Mouse (Mus musculus) gastrocnemius, postnatal 36 days (tissue): ENCODE measurements around the gene Tmub2. TPM values are rescaled to one million over a fixed set of nuclear protein-coding genes. Genes with fewer than 3 reads are reported as not detected.
A peak's percentile ranks its signal among the peaks of the same experiment; 100 is the strongest.

Source experiments
- DNase-seq, 2 experiments: peaks; one replicate each; pipeline ENCODE4 v3.0.0; 2022
- intact Hi-C: fragments of 180-260 bp; cut with DNase I; formaldehyde crosslinking; loops from one replicate; pipeline ENCODE4 v1.15.1; 2025
- long read RNA-seq, 2 experiments: library from polyadenylated mRNA; stranded (forward); transcript quantifications; one replicate each; pipeline ENCODE4 v2.0.0; 2021
- total RNA-seq, 2 experiments: library from RNA; stranded (reverse); gene quantifications; 2 replicates each; pipeline ENCODE4 v1.2.3; 2021

The Tmub2 gene
- 10 to 100 TPM; 12.7 to 13.5 TPM for total RNA-seq
- long read RNA-seq, experiment 1, transcript Tmub2-201 (4 exons, 1,939 nt) = major isoform, 5 of 14 reads
- long read RNA-seq, experiment 1, partial matches to known transcripts = 7 of 14 reads
- long read RNA-seq, experiment 1, other reads (novel, unspliced or antisense) = 0 of 14 reads
- long read RNA-seq, experiment 2, transcript Tmub2-201 (4 exons, 1,939 nt) = major isoform, 15 of 24 reads
- long read RNA-seq, experiment 2, partial matches to known transcripts = 8 of 24 reads
- long read RNA-seq, experiment 2, other reads (novel, unspliced or antisense) = 0 of 24 reads

- intact Hi-C loops = no loop called here
These were observed at the start of gene Tmub2 for GRCm38 (mm10) chr11:102284501-102285094. Gene Tmub2 (plus strand): TSS chr11:102284931.

GRCm38 (mm10) chr11:102236022-102236421 is 48.7 kb upstream of the Tmub2 start:
- no peak for DNase-seq
- intact Hi-C loops = no loop called here

More at GRCm38 (mm10) chr11:102284501-102285094, at the start of gene Tmub2:
- peak; percentile 90 for DNase-seq

GRCm38 (mm10) chr11:102240636-102241035 is 44.1 kb upstream of the Tmub2 start:
- DNase-seq = no peak
- intact Hi-C loops = no loop called here

- intact Hi-C loops = no loop called here
These were observed 43.5 kb upstream of the Tmub2 start for GRCm38 (mm10) chr11:102241246-102241645.

GRCm38 (mm10) chr11:102241874-102242273 is 42.9 kb upstream of the Tmub2 start:
- intact Hi-C loops = no loop called here
- no peak for DNase-seq

More at GRCm38 (mm10) chr11:102241246-102241645, 43.5 kb upstream of the Tmub2 start:
- no peak for DNase-seq

- peak in 1 of 2 experiments; percentile 36 for DNase-seq
- intact Hi-C loops = no loop called here
These were observed 39.7 kb upstream of the Tmub2 start for GRCm38 (mm10) chr11:102244926-102245449.

GRCm38 (mm10) chr11:102245581-102246272 is 39.0 kb upstream of the Tmub2 start:
- no peak for DNase-seq
- intact Hi-C loops = no loop called here

GRCm38 (mm10) chr11:102246273-102246635 is 38.5 kb upstream of the Tmub2 start:
- DNase-seq = no peak
- intact Hi-C loops = no loop called here

- intact Hi-C loops = no loop called here
- DNase-seq = no peak
These were observed 37.9 kb upstream of the Tmub2 start for GRCm38 (mm10) chr11:102246871-102247270.

GRCm38 (mm10) chr11:102248630-102249230 is 36.0 kb upstream of the Tmub2 start, which contains the start of gene BC030867:
Gene BC030867 (plus strand): TSS chr11:102248882.
- intact Hi-C loops = loop anchor here (2.0 kb wide), 2 partner anchors 18 to 60 kb away; partner anchors contain the start of genes G6pc3 and Hdac5
- DNase-seq = peak; percentile 87 to 91

GRCm38 (mm10) chr11:102249351-102250090 is 35.2 kb upstream of the Tmub2 start:
- intact Hi-C loops = loop anchor here (2.0 kb wide), 2 partner anchors 19 to 61 kb away; partner anchors contain the start of genes G6pc3 and Hdac5
- DNase-seq = no peak

GRCm38 (mm10) chr11:102257514-102257913 is 27.2 kb upstream of the Tmub2 start:
- intact Hi-C loops = no loop called here
- DNase-seq = no peak

GRCm38 (mm10) chr11:102258095-102258494 is 26.6 kb upstream of the Tmub2 start:
- no peak for DNase-seq
- intact Hi-C loops = no loop called here

- intact Hi-C loops = no loop called here
These were observed 26.2 kb upstream of the Tmub2 start for GRCm38 (mm10) chr11:102258521-102258920.

GRCm38 (mm10) chr11:102263211-102263610 is 21.5 kb upstream of the Tmub2 start:
- intact Hi-C loops = no loop called here
- no peak for DNase-seq

More at GRCm38 (mm10) chr11:102258521-102258920, 26.2 kb upstream of the Tmub2 start:
- no peak for DNase-seq

GRCm38 (mm10) chr11:102265816-102266215 is 18.9 kb upstream of the Tmub2 start:
- intact Hi-C loops = loop anchor here (5.0 kb wide), 1 partner anchor 164 kb away; the partner anchor contains the start of gene Ppy
- no peak for DNase-seq

- intact Hi-C loops = loop anchor here (5.0 kb wide), 1 partner anchor 164 kb away; the partner anchor contains the start of gene Ppy
- no peak for DNase-seq
These were observed 17.9 kb upstream of the Tmub2 start for GRCm38 (mm10) chr11:102266631-102267355.

- peak; percentile 61 to 73 for DNase-seq
- intact Hi-C loops = loop anchor here (5.0 kb wide), 1 partner anchor 165 kb away; the partner anchor contains the start of gene Ppy
These were observed 17.3 kb upstream of the Tmub2 start for GRCm38 (mm10) chr11:102267480-102267879.
